Mouse (Mus musculus) hindbrain, embryonic 16.5 days (tissue): ENCODE measurements around the gene Ankrd13d. TPM values are rescaled to one million over a fixed set of nuclear protein-coding genes. Genes with fewer than 3 reads are reported as not detected.
A peak's percentile ranks its signal among the peaks of the same experiment; 100 is the strongest.

ENCODE experiments used
- ATAC-seq: fragments of 200-750 bp; cut with Nextera tagmentation; 2 replicates; pipeline ENCODE4 v1.8.0; 2017; ENCODE audit warnings: moderate TSS enrichment, moderate library complexity
- H3K27ac ChIP-seq: fragments of 300-500 bp; sonication (generic); 2 replicates; pipeline ENCODE4 v1.5.1; 2014; ENCODE audit warnings: low read depth, mild to moderate bottlenecking, control low read depth, low read length, moderate library complexity
- H3K27me3 ChIP-seq: fragments of 300-500 bp; sonication (generic); replicated peaks from 2 replicates; pipeline ENCODE4 v1.6.1; 2014; ENCODE audit warnings: low read length; ENCODE audit not compliant: control insufficient read depth, insufficient read depth
- H3K36me3 ChIP-seq: fragments of 300-500 bp; sonication (generic); 2 replicates; pipeline ENCODE4 v1.6.1; 2014; ENCODE audit warnings: mild to moderate bottlenecking, low read length, moderate library complexity, mixed read lengths; ENCODE audit not compliant: control insufficient read depth, insufficient read depth
- H3K4me1 ChIP-seq: fragments of 300-500 bp; sonication (generic); 2 replicates; pipeline ENCODE4 v1.6.1; 2014; ENCODE audit warnings: low read depth, low read length; ENCODE audit not compliant: control insufficient read depth, insufficient read depth
- H3K4me2 ChIP-seq: fragments of 300-500 bp; sonication (generic); 2 replicates; pipeline ENCODE4 v1.6.1; 2014; ENCODE audit warnings: mild to moderate bottlenecking, low read length, control low read depth, moderate library complexity
- H3K4me3 ChIP-seq: fragments of 300-500 bp; sonication (generic); 2 replicates; pipeline ENCODE4 v1.5.1; 2014; ENCODE audit warnings: mild to moderate bottlenecking, low read length, control low read depth, moderate library complexity
- H3K9ac ChIP-seq: fragments of 300-500 bp; sonication (generic); 2 replicates; pipeline ENCODE4 v1.6.1; 2014; ENCODE audit warnings: low read depth, mild to moderate bottlenecking, control low read depth, low read length, moderate library complexity
- H3K9me3 ChIP-seq: fragments of 300-500 bp; sonication (generic); 2 replicates; pipeline ENCODE4 v1.6.1; 2014; ENCODE audit warnings: mild to moderate bottlenecking, low read length, moderate library complexity; ENCODE audit not compliant: control insufficient read depth
- WGBS: fragments of 180-500 bp; shearing (Covaris S2); extraction: QIAGEN DNeasy Blood & Tissue Kit; methylation state at CpG from one replicate; pipeline ENCODE4 v1.1.7; 2014; 5-methylcytosine and 5-hydroxymethylcytosine counted together
- microRNA-seq: library from miRNA; unstranded; fragments of <30 nt; microRNA quantifications from one replicate; pipeline ENCODE4, GENCODE M21; 2017
- polyA plus RNA-seq: library from polyadenylated mRNA; unstranded; fragments of >200 nt; fragmentation: Nextera tagmentation; extraction: Ambion mirVana; gene quantifications from 2 replicates; pipeline ENCODE4 v1.2.1, GENCODE M21; 2015

The Ankrd13d gene
- polyA plus RNA-seq, 1 experiment from 2014 or later, result 85.3 TPM

DNA sequence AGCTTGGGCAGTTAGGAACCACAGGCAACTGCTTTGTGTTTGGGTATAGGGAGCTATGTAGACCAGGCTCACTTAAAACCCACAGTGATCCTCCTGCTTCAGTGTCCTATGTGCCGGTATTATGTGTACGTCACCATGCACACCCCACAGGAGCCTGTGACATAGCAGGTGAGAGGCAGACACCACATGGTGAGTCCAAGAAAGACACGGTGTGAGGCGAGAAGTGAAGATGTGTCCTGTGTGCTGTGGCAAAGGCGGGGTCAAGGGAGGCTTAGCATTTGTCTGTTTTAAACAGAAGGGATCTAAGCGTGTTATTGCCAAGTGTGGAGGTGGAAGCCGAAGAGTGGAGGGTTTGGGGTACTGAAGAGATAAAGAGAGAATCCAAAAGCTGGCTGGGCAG, 56.2 kb downstream of the Ankrd13d start:
- Histone ChIP-seq H3K4me2 (no peak overlapping the region), H3K9ac (no peak overlapping the region), H3K9me3 (no peaks in the 10 kb centered on the region), H3K27me3 (peaks cover 7% of the 10 kb centered on the region), H3K27ac (no peak overlapping the region), H3K36me3 (no peaks in the 10 kb centered on the region), H3K4me3 (no peak overlapping the region), H3K4me1 (peaks cover 7% of the 10 kb centered on the region)
- 90% methylated on average over 7 of the region's 7 CpGs for WGBS
- ATAC-seq, result no peak

DNA sequence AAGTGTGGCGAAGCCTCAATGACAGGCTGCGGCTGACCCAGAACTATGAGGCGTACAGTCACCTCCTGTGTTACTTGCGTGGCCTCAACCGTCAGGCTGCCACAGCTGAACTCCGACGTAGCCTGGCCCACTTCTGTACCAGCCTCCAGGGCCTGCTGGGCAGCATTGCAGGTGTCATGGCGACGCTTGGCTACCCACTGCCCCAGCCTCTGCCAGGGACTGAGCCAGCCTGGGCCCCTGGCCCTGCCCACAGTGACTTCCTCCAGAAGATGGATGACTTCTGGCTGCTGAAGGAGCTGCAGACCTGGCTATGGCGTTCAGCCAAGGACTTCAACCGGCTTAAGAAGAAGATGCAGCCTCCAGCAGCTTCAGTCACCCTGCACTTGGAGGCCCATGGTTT, 60.8 kb downstream of the Ankrd13d start:
- Histone ChIP-seq H3K27ac (no peak overlapping the region), H3K36me3 (no peaks in the 10 kb centered on the region), H3K4me2 (no peak overlapping the region), H3K4me1 (peaks cover 15% of the 10 kb centered on the region), H3K9ac (no peak overlapping the region), H3K4me3 (no peak overlapping the region), H3K27me3 (peaks cover under 1% of the 10 kb centered on the region), H3K9me3 (no peaks in the 10 kb centered on the region)
- WGBS, result 63% methylated on average over 11 of the region's 11 CpGs
- peak; percentile 70 for ATAC-seq

DNA sequence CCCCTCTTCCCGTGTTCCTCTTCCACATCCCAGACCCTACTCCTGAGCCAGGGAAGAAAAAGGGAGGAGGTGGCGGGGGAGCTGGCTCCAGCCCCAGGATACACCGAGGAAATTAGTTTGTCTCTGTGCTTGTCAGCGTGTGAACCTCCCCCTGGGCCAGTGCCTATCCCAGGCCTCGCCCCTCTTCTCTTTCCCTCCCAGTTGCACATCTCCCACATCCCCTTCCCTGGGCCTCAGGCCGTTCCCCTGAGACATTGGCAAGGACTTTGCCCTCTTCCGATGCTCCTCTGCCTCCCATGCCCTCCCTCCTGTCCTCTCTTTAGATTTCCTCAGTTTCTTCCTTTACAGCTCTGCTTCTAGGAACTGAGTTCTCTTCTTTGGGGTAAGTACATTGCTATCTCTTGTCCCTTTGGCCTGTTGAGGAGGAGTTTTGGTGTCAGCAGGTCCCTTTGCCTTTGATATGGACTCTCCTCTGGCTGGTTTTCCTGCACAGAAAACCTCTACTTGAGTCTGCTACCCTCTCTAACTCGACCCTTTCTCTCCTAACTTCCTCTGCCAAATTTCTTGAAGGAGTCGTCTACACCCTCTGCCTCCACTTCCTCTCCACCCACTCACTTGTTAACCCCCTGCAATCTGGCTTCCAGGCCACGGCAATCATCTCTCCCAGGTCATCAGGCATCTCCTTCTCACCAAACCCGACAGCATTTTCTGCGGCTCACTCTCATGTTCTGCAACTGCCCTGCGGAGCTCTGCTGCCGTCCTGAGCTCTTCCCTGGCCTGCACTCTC, 61.8 kb downstream of the Ankrd13d start:
- no peak overlapping the region for H3K4me2 ChIP-seq
- H3K4me1 ChIP-seq, result peaks cover 17% of the 10 kb centered on the region
- WGBS, result 44% methylated on average over 13 of the region's 14 CpGs
- ATAC-seq, result 0 out of 2 replicates have a peak, but pooled peaks have one; percentile 31
- no peak overlapping the region for H3K9ac ChIP-seq
- no peaks in the 10 kb centered on the region for H3K9me3 ChIP-seq
- H3K27ac ChIP-seq, result peak overlapping the region; percentile 13; the same call in 1 of the 2 replicates
- H3K4me3 ChIP-seq, result no peak overlapping the region
- no peaks in the 10 kb centered on the region for H3K36me3 ChIP-seq
- peaks cover 6% of the 10 kb centered on the region for H3K27me3 ChIP-seq

DNA sequence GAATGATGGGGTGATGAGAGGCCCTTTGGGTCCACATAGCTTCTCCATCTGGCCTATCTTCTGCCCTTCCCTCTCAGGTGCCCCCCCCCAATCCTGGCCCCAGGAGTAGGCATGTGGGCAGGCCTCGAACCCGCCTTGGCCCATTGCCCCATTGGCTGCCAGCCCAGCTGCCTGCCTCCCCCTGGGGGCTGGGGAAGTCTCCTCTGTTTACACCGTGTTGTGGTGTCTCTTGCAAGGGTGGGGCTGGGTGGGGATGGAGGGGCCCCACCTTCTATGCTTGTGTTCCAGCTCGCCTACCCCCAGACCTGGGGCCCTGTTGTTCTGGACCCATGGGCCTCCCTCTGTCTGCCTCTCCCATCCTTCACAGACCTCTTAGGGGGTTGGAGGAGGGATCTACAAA, 62.5 kb downstream of the Ankrd13d start:
- ATAC-seq, result 0 out of 2 replicates have a peak, but pooled peaks have one; percentile 12
- Histone ChIP-seq H3K27ac (peak overlapping the region; percentile 7; the same call in 1 of the 2 replicates), H3K9ac (no peak overlapping the region; the same call in 1 of the 2 replicates)

More for the DNA sequence above, 62.5 kb downstream of the Ankrd13d start:
- 53% methylated on average over 4 of the region's 4 CpGs for WGBS
- Histone ChIP-seq H3K4me2 (no peak overlapping the region), H3K9me3 (no peaks in the 10 kb centered on the region), H3K36me3 (no peaks in the 10 kb centered on the region), H3K4me1 (peaks cover 19% of the 10 kb centered on the region), H3K4me3 (no peak overlapping the region), H3K27me3 (peaks cover 10% of the 10 kb centered on the region)

Small RNAs within 50 kb of the gene (microRNA-seq; reads per million reads assigned to microRNA genes)
- gene Mir6985, result not detected

Other genes starting within 250 kb of the Ankrd13d start
- 569 and 604 TPM in 2 replicates for gene Gstp1, start 245.2 kb downstream of the Ankrd13d start, polyA plus RNA-seq
- 2.5 and 2.6 TPM in 2 replicates for gene Gstp2, start 237.1 kb downstream of the Ankrd13d start, polyA plus RNA-seq
- gene Gstp3, start 223.6 kb downstream of the Ankrd13d start, polyA plus RNA-seq, result 0.26 TPM in 1 of 2 replicates, not detected in the other
- gene Cabp2, start 201.6 kb downstream of the Ankrd13d start, polyA plus RNA-seq, result not detected in 2 replicates
- gene Cdk2ap2, start 186.0 kb downstream of the Ankrd13d start, polyA plus RNA-seq, result 85.4 and 86.4 TPM in 2 replicates
- 87.3 and 91.9 TPM in 2 replicates for gene Pitpnm1, start 183.1 kb downstream of the Ankrd13d start, polyA plus RNA-seq
- gene Aip, start 157.3 kb downstream of the Ankrd13d start, polyA plus RNA-seq, result 109 and 113 TPM in 2 replicates
- gene Gpr152, start 143.3 kb downstream of the Ankrd13d start, polyA plus RNA-seq, result not detected in 2 replicates
- gene Cabp4, start 139.1 kb downstream of the Ankrd13d start, polyA plus RNA-seq, result 0.24 and 0.29 TPM in 2 replicates
- 116 and 122 TPM in 2 replicates for gene Coro1b, start 134.5 kb downstream of the Ankrd13d start, polyA plus RNA-seq
- 0.41 and 0.63 TPM in 2 replicates for gene Ptprcap, start 129.5 kb downstream of the Ankrd13d start, polyA plus RNA-seq
- gene Rps6kb2, start 119.8 kb downstream of the Ankrd13d start, polyA plus RNA-seq, result 54.1 and 57.0 TPM in 2 replicates
- gene Carns1, start 107.7 kb downstream of the Ankrd13d start, polyA plus RNA-seq, result 6.5 and 7.9 TPM in 2 replicates
- gene Tbc1d10c, start 91.9 kb downstream of the Ankrd13d start, polyA plus RNA-seq, result 0.54 and 1.1 TPM in 2 replicates
- gene Ppp1ca, start 91.1 kb downstream of the Ankrd13d start, polyA plus RNA-seq, result 604 and 614 TPM in 2 replicates
- gene Rad9a, start 81.5 kb downstream of the Ankrd13d start, polyA plus RNA-seq, result 25.0 and 26.5 TPM in 2 replicates
- 1.0 and 1.1 TPM in 2 replicates for gene Clcf1, start 68.9 kb downstream of the Ankrd13d start, polyA plus RNA-seq
- gene AC109138.7, start 68.8 kb downstream of the Ankrd13d start, polyA plus RNA-seq, result not detected in 2 replicates
- 21.3 and 24.0 TPM in 2 replicates for gene Pold4, start 51.2 kb downstream of the Ankrd13d start, polyA plus RNA-seq
- 19.9 and 21.2 TPM in 2 replicates for gene Ssh3, start 14.0 kb downstream of the Ankrd13d start, polyA plus RNA-seq
- gene Grk2, start 23.1 kb upstream of the Ankrd13d start, polyA plus RNA-seq, result 27.3 and 28.3 TPM in 2 replicates
- 29.8 and 34.8 TPM in 2 replicates for gene Kdm2a, start 115.1 kb upstream of the Ankrd13d start, polyA plus RNA-seq
- 6.4 and 6.6 TPM in 2 replicates for gene Rhod, start 156.3 kb upstream of the Ankrd13d start, polyA plus RNA-seq
- gene Syt12, start 194.3 kb upstream of the Ankrd13d start, polyA plus RNA-seq, result 8.4 and 9.0 TPM in 2 replicates
- gene 2010003K11Rik, start 215.4 kb upstream of the Ankrd13d start, polyA plus RNA-seq, result not detected in 2 replicates
- gene Pcx, start 227.3 kb upstream of the Ankrd13d start, polyA plus RNA-seq, result 52.5 and 53.2 TPM in 2 replicates